Mouse (Mus musculus) neural tube, embryonic 14.5 days (tissue): ENCODE data around the gene Plcl2. TPM values are rescaled to one million over a fixed set of nuclear protein-coding genes. Genes with fewer than 3 reads are reported as not detected.

Experiments
- ATAC-seq: fragments of 200-750 bp; cut with Nextera tagmentation; 2 replicates; pipeline ENCODE4 v1.8.0; 2017; ENCODE audit warnings: low read depth, mild to moderate bottlenecking, moderate TSS enrichment, moderate library complexity
- H3K27ac ChIP-seq: fragments of 300-500 bp; sonication (generic); 2 replicates; pipeline ENCODE4 v1.5.1; 2014; ENCODE audit warnings: low read depth, mild to moderate bottlenecking, control low read depth, low read length, moderate library complexity, mixed read lengths
- H3K27me3 ChIP-seq: fragments of 300-500 bp; sonication (generic); 2 replicates; pipeline ENCODE4 v1.6.1; 2014; ENCODE audit warnings: low read length; ENCODE audit not compliant: control insufficient read depth, insufficient read depth
- H3K36me3 ChIP-seq: fragments of 300-500 bp; sonication (generic); 2 replicates; pipeline ENCODE4 v1.6.1; 2014; ENCODE audit warnings: low read length, mixed read lengths; ENCODE audit not compliant: control insufficient read depth, insufficient read depth
- H3K4me1 ChIP-seq: fragments of 300-500 bp; sonication (generic); 2 replicates; pipeline ENCODE4 v1.6.1; 2014; ENCODE audit warnings: low read length; ENCODE audit not compliant: control insufficient read depth, insufficient read depth
- H3K4me2 ChIP-seq: fragments of 300-500 bp; sonication (generic); 2 replicates; pipeline ENCODE4 v1.6.1; 2014; ENCODE audit warnings: mild to moderate bottlenecking, low read depth, low read length, control low read depth
- H3K4me3 ChIP-seq: fragments of 300-500 bp; sonication (generic); 2 replicates; pipeline ENCODE4 v1.5.1; 2014; ENCODE audit warnings: low read depth, low read length, control low read depth, mixed read lengths
- H3K9ac ChIP-seq: fragments of 300-500 bp; sonication (generic); replicated peaks from 2 replicates; pipeline ENCODE4 v1.6.1; 2014; ENCODE audit warnings: low read depth, mild to moderate bottlenecking, control low read depth, low read length, mixed read lengths
- H3K9me3 ChIP-seq: fragments of 300-500 bp; sonication (generic); 2 replicates; pipeline ENCODE4 v1.6.1; 2016; ENCODE audit warnings: low read length; ENCODE audit not compliant: control insufficient read depth
- WGBS: fragments of 180-500 bp; shearing (Covaris S2); extraction: QIAGEN DNeasy Blood & Tissue Kit; methylation state at CpG from one replicate; pipeline ENCODE4 v1.1.7; 2014; 5-methylcytosine and 5-hydroxymethylcytosine counted together
- polyA plus RNA-seq: library from polyadenylated mRNA; unstranded; fragments of >200 nt; fragmentation: Nextera tagmentation; extraction: Ambion mirVana; gene quantifications from 2 replicates; pipeline ENCODE4 v1.2.1, GENCODE M21; 2014

Plcl2 gene
- polyA plus RNA-seq, 1 experiment from 2014 or later, result 13.6 TPM

DNA sequence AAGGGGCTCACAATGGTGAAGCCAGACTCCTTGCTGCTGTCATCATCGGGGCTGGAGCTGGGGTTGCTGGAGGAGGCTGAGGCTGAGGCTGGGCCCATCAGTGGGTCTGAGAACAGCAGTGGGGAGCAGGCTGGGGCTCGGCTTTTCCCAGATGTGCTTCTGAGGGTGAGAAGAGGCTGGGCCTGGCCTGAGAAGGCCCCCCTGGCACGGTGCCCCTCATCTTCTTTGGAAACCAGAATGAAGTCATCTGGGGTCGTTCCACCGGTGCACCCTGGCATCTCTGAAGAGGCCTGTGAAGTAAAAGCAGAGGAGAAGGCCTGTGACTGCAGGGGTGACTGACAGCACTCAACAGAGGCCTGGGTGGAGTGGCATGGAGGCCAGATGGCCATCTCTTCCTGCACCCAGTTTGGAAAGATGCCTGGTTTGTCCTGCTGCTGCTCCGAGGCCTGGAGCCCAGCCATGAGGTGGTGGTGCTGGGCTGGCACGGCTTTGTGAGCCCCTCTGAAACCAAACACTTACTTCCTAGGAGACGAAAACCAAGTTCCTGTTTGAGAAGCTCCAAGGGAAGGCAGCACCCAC, 226.8 kb downstream of the Plcl2 start:
- no peak overlapping the region for H3K4me3 ChIP-seq
- H3K4me1 ChIP-seq, result no peaks in the 10 kb centered on the region
- 82% methylated on average over 8 of the region's 8 CpGs for WGBS
- no peak; the same call in 1 of the 2 replicates for ATAC-seq
- no peaks in the 10 kb centered on the region for H3K9me3 ChIP-seq
- no peak overlapping the region for H3K4me2 ChIP-seq
- H3K36me3 ChIP-seq, result no peaks in the 10 kb centered on the region
- H3K27ac ChIP-seq, result no peak overlapping the region
- H3K9ac ChIP-seq, result no peak overlapping the region
- no peaks in the 10 kb centered on the region for H3K27me3 ChIP-seq

DNA sequence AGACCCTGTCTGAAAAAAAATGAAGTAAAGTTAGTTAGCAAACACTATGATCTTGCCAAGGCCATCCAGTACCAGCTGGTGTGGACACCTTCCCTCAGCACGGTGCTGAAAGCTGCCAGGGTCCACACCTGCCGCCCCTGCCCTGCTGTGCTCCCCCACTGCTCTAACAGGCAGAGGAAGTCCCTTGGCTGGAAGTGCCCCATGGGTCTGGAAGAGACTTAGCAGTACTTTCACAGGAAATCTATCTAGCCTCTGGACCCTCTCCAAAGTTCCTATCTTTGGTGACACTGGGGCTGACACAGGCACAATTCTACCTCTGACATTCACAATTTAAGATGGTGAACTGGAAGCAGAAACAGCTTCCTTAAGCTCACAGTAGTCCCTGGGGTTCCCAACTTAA, 227.9 kb downstream of the Plcl2 start:
- WGBS, result 62% methylated on average over 2 of the region's 2 CpGs
- H3K9ac ChIP-seq, result no peak overlapping the region
- ATAC-seq, result no peak

More for the DNA sequence above, 227.9 kb downstream of the Plcl2 start:
- Histone ChIP-seq H3K4me1 (no peaks in the 10 kb centered on the region), H3K4me2 (no peak overlapping the region), H3K27ac (no peak overlapping the region), H3K9me3 (no peaks in the 10 kb centered on the region), H3K4me3 (no peak overlapping the region), H3K27me3 (no peaks in the 10 kb centered on the region), H3K36me3 (no peaks in the 10 kb centered on the region)

Other genes with a start within 250 kb of the Plcl2 start
- 0.21 and 0.58 TPM in 2 replicates for gene Dazl, start 215.8 kb upstream of the Plcl2 start, polyA plus RNA-seq